Mouse (Mus musculus): ENCODE measurements around the gene Col4a2. TPM values are rescaled to one million over a fixed set of nuclear protein-coding genes. Genes with fewer than 3 reads are reported as not detected.
"Not testable (repeated sequence)": the region's sequence is repeated elsewhere in the genome, so short reads cannot be mapped to it uniquely, and the experiment has no call there.

The Col4a2 gene
- total RNA-seq, 4 experiments from 2014 or later: 28.3 to 41.2 (median 29.8) TPM

- DNase-seq (ENCODE audit: low spot score in 2 of 2): no peak
Observed at GRCm38 (mm10) chr8:11478807-11479527, 166.4 kb downstream of the Col4a2 start.

- DNase-seq (ENCODE audit: low spot score in 2 of 2): no peak
Observed at GRCm38 (mm10) chr8:11479591-11479990, 167.0 kb downstream of the Col4a2 start.

DNA sequence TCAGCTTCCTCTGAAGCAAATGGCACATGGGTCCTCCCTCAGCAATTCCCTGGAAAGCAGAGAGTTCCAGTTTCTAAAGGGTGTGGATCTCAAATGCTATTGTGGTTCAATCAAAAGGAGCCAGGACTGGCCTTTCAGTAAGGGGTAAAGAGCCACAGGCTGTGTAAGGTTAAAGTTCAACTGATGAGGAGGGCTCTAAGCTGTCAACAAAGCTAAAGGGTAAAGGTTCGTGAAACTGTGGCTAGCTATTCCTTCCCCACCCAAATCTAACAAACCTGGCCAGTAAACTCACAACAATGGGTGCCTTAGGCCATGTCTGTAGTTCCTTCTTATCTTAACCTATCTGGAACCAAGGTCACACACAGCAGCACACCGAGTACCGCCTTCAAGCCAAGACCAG, 169.3 kb downstream of the Col4a2 start:
- no peak for DNase-seq (ENCODE audit: low spot score in 2 of 2)

GRCm38 (mm10) chr8:11482537-11482936, 169.9 kb downstream of the Col4a2 start:
- DNase-seq (ENCODE audit: low spot score in 2 of 2): no peak

DNA sequence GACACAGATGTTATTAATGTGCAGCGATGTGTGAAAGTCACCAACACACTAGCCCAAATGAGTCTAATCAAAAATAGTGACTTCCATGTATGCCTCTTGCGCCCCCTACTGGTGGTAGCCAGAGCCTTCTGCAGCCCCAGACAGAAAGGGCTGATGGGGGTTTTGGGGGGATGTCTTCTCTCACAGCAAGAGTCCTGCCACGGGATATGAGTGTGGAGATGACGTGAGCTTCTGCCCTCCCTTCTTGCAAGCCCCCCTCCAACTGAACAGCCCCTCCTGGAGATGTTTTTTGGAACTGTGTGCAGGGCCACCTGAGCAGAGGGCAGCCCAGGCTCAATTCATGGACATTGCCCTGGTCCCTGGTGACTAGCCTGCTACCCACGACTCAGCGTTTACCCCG, 173.5 kb downstream of the Col4a2 start:
- DNase-seq (ENCODE audit: low spot score in 2 of 2): peak in 1 of 2 experiments; percentile 50

DNA sequence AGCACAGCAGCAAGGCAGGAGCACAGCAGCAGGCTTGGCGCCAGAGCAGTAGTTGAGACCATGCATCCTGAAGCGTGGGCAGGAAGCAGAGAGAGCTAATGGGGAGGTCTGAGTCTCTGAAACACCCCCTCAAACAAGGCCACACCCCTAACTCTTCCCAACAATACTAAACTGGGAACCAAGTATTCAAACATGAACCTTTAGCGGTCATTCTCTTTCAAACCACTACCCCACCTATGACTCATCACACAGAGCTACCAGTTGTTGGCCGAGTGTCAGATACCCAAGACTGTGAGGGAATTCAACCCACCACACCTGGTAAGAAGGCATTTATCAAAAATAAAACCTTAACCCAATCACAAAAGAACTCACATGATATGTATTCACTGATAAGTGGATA, 174.6 kb downstream of the Col4a2 start:
- no peak for DNase-seq (ENCODE audit: low spot score in 2 of 2)

DNA sequence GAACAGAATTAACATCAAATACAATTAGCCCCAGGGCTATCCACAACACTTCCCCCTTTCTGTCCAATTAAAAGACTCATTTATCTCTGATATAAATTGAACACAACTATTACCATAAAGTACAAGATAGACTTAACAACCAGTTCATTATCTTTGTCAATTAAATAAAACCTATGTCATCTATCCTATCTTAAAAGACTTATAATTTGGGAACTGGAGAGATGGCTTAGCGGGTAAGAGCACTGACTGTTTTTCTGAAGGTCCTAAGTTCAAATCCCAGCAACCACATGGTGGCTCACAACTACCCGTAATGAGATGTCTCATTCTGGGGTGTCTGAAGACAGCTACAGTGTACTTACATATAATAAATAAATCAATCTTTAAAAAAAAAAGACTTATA, 179.7 kb downstream of the Col4a2 start:
- DNase-seq (ENCODE audit: low spot score in 2 of 2): not testable (repeated sequence)

DNA sequence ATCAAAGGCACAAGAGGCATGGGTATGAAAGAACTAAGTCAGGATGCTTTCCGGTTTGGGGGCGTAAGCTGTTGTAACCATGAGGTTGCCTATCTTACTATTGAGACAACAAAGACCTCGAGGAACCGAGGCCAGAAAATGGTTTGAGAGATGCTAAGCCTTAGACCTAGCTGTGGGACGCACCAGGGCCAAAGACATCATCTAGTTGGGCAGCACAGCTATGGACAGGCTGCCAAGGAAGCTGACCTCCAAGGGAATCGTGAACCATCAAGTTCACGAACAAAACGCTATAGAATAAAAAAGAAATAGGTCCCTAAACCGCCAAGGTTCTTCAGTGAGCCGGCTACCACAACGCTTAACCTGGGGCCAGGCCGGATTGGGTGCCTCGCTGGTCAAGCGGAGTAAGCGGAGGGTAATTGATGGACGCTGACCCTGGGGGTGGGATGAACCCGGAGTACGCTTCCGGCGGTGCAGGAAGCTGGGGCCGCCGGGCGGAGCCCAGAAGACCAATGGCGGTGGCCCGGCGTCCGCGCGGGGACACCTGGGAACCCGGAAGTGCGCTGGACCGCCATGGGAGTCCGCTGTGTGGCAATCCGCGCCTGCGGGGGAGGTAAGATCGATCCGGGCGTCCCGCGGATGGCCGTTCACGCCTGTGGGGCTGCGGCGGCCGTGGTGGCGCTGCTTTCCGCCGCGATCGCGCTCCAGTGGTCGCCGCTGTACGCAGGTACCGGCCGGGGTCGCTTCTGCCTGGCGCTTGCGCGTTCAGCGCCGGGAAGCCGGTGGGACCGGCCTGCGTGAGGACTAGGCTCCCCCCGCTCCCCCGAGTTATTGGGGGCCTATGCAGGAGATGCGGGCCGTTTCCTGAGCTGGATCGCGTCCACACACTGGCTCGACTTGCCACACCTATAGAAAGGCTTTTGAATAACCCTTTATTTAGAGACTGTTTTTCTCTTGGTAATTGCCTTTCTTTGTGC, 184.7 kb downstream of the Col4a2 start, which contains the start of gene Naxd:
Gene Naxd (plus strand): TSS at position 490 of the 974 bp plus-strand sequence.
- DNase-seq (ENCODE audit: low spot score in 2 of 2): peak; percentile 80 to 91

GRCm38 (mm10) chr8:11498281-11498680, 185.7 kb downstream of the Col4a2 start:
- no peak for DNase-seq (ENCODE audit: low spot score in 2 of 2)

Other genes with a start within 250 kb of the Col4a2 start
- gene Col4a1, start within 50 bp of the Col4a2 start, total RNA-seq (2022): 10 to 100 TPM; 24.5 to 35.0 (median 30.3) TPM
- gene Rab20, start 165.9 kb downstream of the Col4a2 start, total RNA-seq (2022): 1 to 10 TPM in 2 of 4 experiments, under 1 TPM in 2; 0.35 to 1.6 (median 0.78) TPM
- 10 to 100 TPM; 48.7 to 62.5 (median 56.0) TPM for gene Naxd, start 184.7 kb downstream of the Col4a2 start, total RNA-seq (2022)
- gene Cars2, start 238.0 kb downstream of the Col4a2 start, total RNA-seq (2022): 10 to 100 TPM; 15.8 to 21.2 (median 18.4) TPM
- gene Ing1, start 242.8 kb downstream of the Col4a2 start, total RNA-seq (2022): 10 to 100 TPM; 45.0 to 51.2 (median 48.0) TPM